Mouse (Mus musculus) ZHBTc4 (cell line): ENCODE results near the gene Rgmb.
A peak's percentile ranks its signal among the peaks of the same experiment; 100 is the strongest.

Experiments
- DNase-seq: peaks from one replicate; pipeline ENCODE4 v3.0.0-alpha.2; 2011; ENCODE audit warnings: low read depth, low spot score

The Rgmb gene

DNA sequence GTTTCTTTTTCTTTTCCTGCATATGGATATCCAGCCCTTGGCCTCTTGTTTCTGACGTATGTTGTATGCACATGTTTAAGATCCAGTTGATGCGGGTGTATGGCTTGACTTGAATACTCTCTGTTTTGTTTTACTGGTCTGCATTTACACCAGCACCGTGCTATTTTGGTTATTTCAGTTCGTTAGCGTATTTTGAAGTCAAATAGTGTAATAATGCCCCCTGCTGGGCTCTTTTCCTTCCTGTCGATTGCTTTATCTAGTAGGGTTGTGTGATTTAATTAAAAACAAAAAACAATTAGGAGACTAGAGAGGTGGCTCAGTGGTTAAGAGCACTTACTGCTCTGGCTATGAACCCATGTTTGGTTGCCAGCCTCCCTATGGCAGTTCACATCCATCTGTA, 52.9 kb downstream of the Rgmb start:
- peak; percentile 19 for DNase-seq

DNA sequence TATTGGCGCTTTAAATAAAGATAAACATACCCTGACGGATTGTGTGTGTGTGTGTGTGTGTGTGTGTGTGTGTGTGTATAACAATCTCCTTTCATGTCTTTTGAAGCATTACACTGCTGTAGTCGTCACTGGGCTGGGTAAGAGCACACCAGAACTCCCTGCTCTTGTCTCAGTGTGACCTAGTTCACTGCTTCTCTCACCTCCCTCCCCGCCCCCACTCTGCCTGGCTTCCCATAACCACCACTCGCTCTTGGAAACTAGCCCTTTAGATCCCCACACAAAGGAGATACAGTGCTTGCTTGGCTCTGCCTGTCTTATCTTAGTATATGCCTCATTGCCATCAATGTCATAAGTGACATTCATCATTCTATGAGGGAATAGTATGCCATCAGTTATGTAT, 54.5 kb downstream of the Rgmb start:
- no peak for DNase-seq

DNA sequence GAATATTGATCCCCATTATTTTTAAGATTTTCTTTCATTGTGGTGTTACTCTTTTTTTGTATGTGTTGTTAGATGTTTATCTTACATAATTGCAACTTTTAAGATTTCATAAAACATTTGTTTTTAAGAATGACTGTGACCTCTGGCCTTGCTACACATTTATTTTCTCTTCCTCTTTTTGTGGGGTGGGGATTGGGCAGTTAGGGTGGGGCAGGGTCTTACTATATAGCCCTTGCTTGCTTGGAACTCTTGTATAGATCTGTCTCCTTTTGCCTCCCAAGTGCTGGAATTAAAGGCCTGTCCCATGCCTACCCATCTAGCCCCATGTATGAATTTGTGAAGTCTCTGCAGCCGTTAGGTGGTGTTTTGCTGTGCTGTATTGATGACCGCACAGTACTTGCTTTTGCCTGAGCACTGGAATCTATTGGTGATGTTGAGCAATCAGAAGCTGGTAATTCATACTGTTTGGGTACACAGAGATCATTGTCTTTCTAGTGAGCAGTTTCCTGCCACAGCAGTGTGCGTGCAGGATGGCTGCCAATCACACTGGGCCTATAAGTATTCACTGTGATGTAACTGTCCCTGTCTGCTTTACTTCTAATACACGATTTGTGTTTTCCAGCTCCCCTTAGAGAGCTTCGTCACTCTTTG, 56.1 kb downstream of the Rgmb start:
- DNase-seq, result no peak

DNA sequence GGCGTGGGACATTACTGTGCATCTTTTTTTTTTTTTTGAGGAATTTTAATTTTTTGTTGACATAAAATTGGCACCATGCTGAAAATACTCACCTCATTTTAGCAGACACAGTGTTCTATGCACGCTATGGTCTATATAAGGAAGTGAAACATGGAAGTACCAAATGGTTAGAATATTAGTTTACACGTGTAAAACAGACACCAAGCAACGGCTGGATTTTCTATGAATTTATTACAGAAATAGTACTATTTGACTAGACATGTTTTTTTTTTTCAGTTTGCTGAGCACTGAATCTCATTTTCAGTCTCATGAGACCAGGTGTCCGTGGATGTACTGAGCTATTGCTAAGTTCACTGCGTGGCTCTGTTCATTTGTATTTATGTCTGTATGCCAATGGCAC, 56.9 kb downstream of the Rgmb start:
- DNase-seq, result no peak

DNA sequence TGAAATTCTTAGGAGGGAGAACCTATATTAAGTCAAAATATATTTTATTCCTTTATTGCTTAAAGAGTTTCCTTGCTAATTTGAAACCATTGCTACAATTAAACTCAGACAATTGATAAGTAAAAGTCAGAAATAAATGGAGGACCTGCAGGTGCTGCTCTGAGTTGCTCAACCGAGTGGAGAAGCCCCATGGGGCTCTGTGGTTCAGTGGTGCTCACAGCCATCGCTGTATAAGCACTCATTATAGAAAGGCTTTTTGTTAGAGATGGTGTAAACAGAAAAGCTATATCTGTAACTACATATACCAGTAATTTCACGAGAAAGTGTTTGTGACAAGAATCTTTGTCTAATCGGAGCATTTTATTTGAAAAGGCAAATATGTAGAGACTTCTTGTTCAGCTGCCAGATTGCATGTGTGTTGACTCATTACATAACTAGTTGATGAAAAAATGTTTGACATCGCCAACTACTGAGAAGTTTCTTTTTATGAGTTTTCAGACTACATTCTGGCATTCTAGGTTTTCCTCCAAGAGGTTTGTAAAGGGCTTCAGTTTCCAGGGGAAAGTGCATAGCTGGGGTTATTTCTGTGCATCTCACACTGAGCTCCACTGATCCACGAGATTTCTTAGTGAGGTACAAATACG, 61.6 kb downstream of the Rgmb start:
- no peak for DNase-seq

DNA sequence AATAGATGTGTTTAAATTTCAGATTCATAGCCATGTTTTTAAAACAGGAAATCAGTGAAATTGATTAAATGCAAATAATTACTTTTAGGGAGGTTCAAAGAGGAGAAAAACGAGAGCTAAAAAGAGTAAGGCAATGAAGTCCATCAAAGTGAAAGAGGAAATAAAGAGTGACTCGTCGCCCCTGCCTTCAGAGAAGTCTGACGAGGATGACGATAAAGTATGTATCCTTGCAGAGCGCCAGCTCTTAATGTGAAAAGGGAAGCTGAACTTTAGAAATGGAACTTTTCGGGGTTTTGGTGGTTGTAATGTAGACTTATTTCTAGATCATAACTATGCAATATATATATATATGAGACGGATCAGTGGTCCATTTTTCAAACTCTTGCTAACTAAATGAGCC, 69.6 kb downstream of the Rgmb start:
- DNase-seq, result no peak
